Mouse (Mus musculus): ENCODE results near the gene Ube2n. TPM values are rescaled to one million over a fixed set of nuclear protein-coding genes. Genes with fewer than 3 reads are reported as not detected.

Gene Ube2n
- polyA plus RNA-seq, 1 experiment from 2014 or later: 255 TPM

GRCm38 (mm10) chr10:95489653-95490052, 25.3 kb upstream of the Ube2n start:
- peaks cover 98% of the 10 kb centered on the region for H3K36me3 ChIP-seq (ENCODE audit: control insufficient read depth, insufficient read depth, low read length)
- WGBS: 62% methylated on average over 2 of the region's 2 CpGs
- no peaks in the 10 kb centered on the region for H3K27me3 ChIP-seq (ENCODE audit: control insufficient read depth, insufficient read depth, low read length)
- 0 out of 2 replicates have a peak, but pooled peaks cover 4% of the 10 kb centered on the region for H3K9me3 ChIP-seq (ENCODE audit: control insufficient read depth, low read length)
- H3K27ac ChIP-seq (replicated peaks in 1 of 2; ENCODE audit: control insufficient read depth in 1 of 2, insufficient read depth in 1 of 2, low read depth in 2 of 2, low read length in 2 of 2): no peak overlapping the region
- no peak for ATAC-seq (ENCODE audit: insufficient number of reproducible peaks, insufficient read depth, low FRiP score, low read depth)
- H3K4me2 ChIP-seq (ENCODE audit: low read length): no peak overlapping the region
- H3K9ac ChIP-seq (ENCODE audit: low read length): no peak overlapping the region
- H3K4me1 ChIP-seq (ENCODE audit: control insufficient read depth in 2 of 2, insufficient read depth in 2 of 2, low read length in 2 of 2): no peaks in the 10 kb centered on the region
- no peak overlapping the region for H3K4me3 ChIP-seq (ENCODE audit: control insufficient read depth in 1 of 2, insufficient read depth in 1 of 2, low read depth in 1 of 2, low read length in 2 of 2)

- peaks cover 94% of the 10 kb centered on the region for H3K36me3 ChIP-seq (ENCODE audit: control insufficient read depth, insufficient read depth, low read length)
- H3K4me1 ChIP-seq (ENCODE audit: control insufficient read depth in 2 of 2, insufficient read depth in 2 of 2, low read length in 2 of 2): no peaks in the 10 kb centered on the region
- WGBS: 81% methylated on average over 5 of the region's 5 CpGs
- H3K4me2 ChIP-seq (ENCODE audit: low read length): no peak overlapping the region
- ATAC-seq (ENCODE audit: insufficient number of reproducible peaks, insufficient read depth, low FRiP score, low read depth): no peak
- H3K27ac ChIP-seq (replicated peaks in 1 of 2; ENCODE audit: control insufficient read depth in 1 of 2, insufficient read depth in 1 of 2, low read depth in 2 of 2, low read length in 2 of 2): no peak overlapping the region
- H3K9me3 ChIP-seq (ENCODE audit: control insufficient read depth, low read length): 0 out of 2 replicates have a peak, but pooled peaks cover 4% of the 10 kb centered on the region
- no peaks in the 10 kb centered on the region for H3K27me3 ChIP-seq (ENCODE audit: control insufficient read depth, insufficient read depth, low read length)
- H3K9ac ChIP-seq (ENCODE audit: low read length): no peak overlapping the region
- H3K4me3 ChIP-seq (ENCODE audit: control insufficient read depth in 1 of 2, insufficient read depth in 1 of 2, low read depth in 1 of 2, low read length in 2 of 2): no peak overlapping the region
Observed at GRCm38 (mm10) chr10:95494268-95494667, 20.7 kb upstream of the Ube2n start.

GRCm38 (mm10) chr10:95501033-95501432, 13.9 kb upstream of the Ube2n start:
- H3K4me3 ChIP-seq (ENCODE audit: control insufficient read depth in 1 of 2, insufficient read depth in 1 of 2, low read depth in 1 of 2, low read length in 2 of 2): peak overlapping the region; percentile 87 to 90
- H3K27ac ChIP-seq (replicated peaks in 1 of 2; ENCODE audit: control insufficient read depth in 1 of 2, insufficient read depth in 1 of 2, low read depth in 2 of 2, low read length in 2 of 2): peak overlapping the region; percentile 94 to 96
- 1% methylated on average over 7 of the region's 7 CpGs for WGBS
- H3K4me1 ChIP-seq (ENCODE audit: control insufficient read depth in 2 of 2, insufficient read depth in 2 of 2, low read length in 2 of 2): peaks cover 2 to 12% of the 10 kb centered on the region in 2 experiments; a peak in 3 of 4 replicates
- peaks cover 35% of the 10 kb centered on the region for H3K36me3 ChIP-seq (ENCODE audit: control insufficient read depth, insufficient read depth, low read length)
- H3K9ac ChIP-seq (ENCODE audit: low read length): peak overlapping the region; percentile 95
- no peaks in the 10 kb centered on the region for H3K27me3 ChIP-seq (ENCODE audit: control insufficient read depth, insufficient read depth, low read length)
- H3K4me2 ChIP-seq (ENCODE audit: low read length): peak overlapping the region; percentile 77
- no peaks in the 10 kb centered on the region for H3K9me3 ChIP-seq (ENCODE audit: control insufficient read depth, low read length)
- 0 out of 2 replicates have a peak, but pooled peaks have one; percentile 56 for ATAC-seq (ENCODE audit: insufficient number of reproducible peaks, insufficient read depth, low FRiP score, low read depth)

- peaks cover 2 to 12% of the 10 kb centered on the region in 2 experiments; a peak in 3 of 4 replicates for H3K4me1 ChIP-seq (ENCODE audit: control insufficient read depth in 2 of 2, insufficient read depth in 2 of 2, low read length in 2 of 2)
- WGBS: under 1% methylated on average over 35 of the region's 35 CpGs
- peak within 1 kb of the TSS; percentile 94 to 96 for H3K27ac ChIP-seq (replicated peaks in 1 of 2; ENCODE audit: control insufficient read depth in 1 of 2, insufficient read depth in 1 of 2, low read depth in 2 of 2, low read length in 2 of 2)
- H3K9me3 ChIP-seq (ENCODE audit: control insufficient read depth, low read length): no peaks in the 10 kb centered on the region
- peak within 1 kb of the TSS; percentile 77 for H3K4me2 ChIP-seq (ENCODE audit: low read length)
- peak; percentile 92 for ATAC-seq (ENCODE audit: insufficient number of reproducible peaks, insufficient read depth, low FRiP score, low read depth)
- no peaks in the 10 kb centered on the region for H3K27me3 ChIP-seq (ENCODE audit: control insufficient read depth, insufficient read depth, low read length)
- H3K36me3 ChIP-seq (ENCODE audit: control insufficient read depth, insufficient read depth, low read length): peaks cover 30% of the 10 kb centered on the region
- H3K4me3 ChIP-seq (ENCODE audit: control insufficient read depth in 1 of 2, insufficient read depth in 1 of 2, low read depth in 1 of 2, low read length in 2 of 2): peak within 1 kb of the TSS; percentile 87 to 90
- peak within 1 kb of the TSS; percentile 95 for H3K9ac ChIP-seq (ENCODE audit: low read length)
Observed at GRCm38 (mm10) chr10:95501463-95502081, 13.4 kb upstream of the Ube2n start, which contains the start of gene Mrpl42. TSS of gene Mrpl42 (minus strand) at chr10:95501940.

GRCm38 (mm10) chr10:95503443-95504235, 11.3 kb upstream of the Ube2n start:
- Histone ChIP-seq H3K27ac (replicated peaks in 1 of 2; ENCODE audit: control insufficient read depth in 1 of 2, insufficient read depth in 1 of 2, low read depth in 2 of 2, low read length in 2 of 2) (no peak overlapping the region), H3K9me3 (ENCODE audit: control insufficient read depth, low read length) (no peaks in the 10 kb centered on the region), H3K4me3 (ENCODE audit: control insufficient read depth in 1 of 2, insufficient read depth in 1 of 2, low read depth in 1 of 2, low read length in 2 of 2) (no peak overlapping the region), H3K27me3 (ENCODE audit: control insufficient read depth, insufficient read depth, low read length) (no peaks in the 10 kb centered on the region), H3K36me3 (ENCODE audit: control insufficient read depth, insufficient read depth, low read length) (peaks cover 13% of the 10 kb centered on the region), H3K9ac (ENCODE audit: low read length) (no peak overlapping the region), H3K4me1 (ENCODE audit: control insufficient read depth in 2 of 2, insufficient read depth in 2 of 2, low read length in 2 of 2) (peaks cover 2 to 12% of the 10 kb centered on the region in 2 experiments; a peak in 3 of 4 replicates), H3K4me2 (ENCODE audit: low read length) (no peak overlapping the region)
- WGBS: 80% methylated on average over 14 of the region's 14 CpGs
- ATAC-seq (ENCODE audit: insufficient number of reproducible peaks, insufficient read depth, low FRiP score, low read depth): no peak

GRCm38 (mm10) chr10:95504341-95504740, 10.6 kb upstream of the Ube2n start:
- peaks cover 2 to 12% of the 10 kb centered on the region in 2 experiments; a peak in 3 of 4 replicates for H3K4me1 ChIP-seq (ENCODE audit: control insufficient read depth in 2 of 2, insufficient read depth in 2 of 2, low read length in 2 of 2)
- no peak overlapping the region for H3K4me2 ChIP-seq (ENCODE audit: low read length)
- ATAC-seq (ENCODE audit: insufficient number of reproducible peaks, insufficient read depth, low FRiP score, low read depth): no peak
- H3K36me3 ChIP-seq (ENCODE audit: control insufficient read depth, insufficient read depth, low read length): peaks cover 7% of the 10 kb centered on the region; the same call in 1 of the 2 replicates
- no peak overlapping the region for H3K4me3 ChIP-seq (ENCODE audit: control insufficient read depth in 1 of 2, insufficient read depth in 1 of 2, low read depth in 1 of 2, low read length in 2 of 2)
- H3K9ac ChIP-seq (ENCODE audit: low read length): no peak overlapping the region
- H3K27ac ChIP-seq (replicated peaks in 1 of 2; ENCODE audit: control insufficient read depth in 1 of 2, insufficient read depth in 1 of 2, low read depth in 2 of 2, low read length in 2 of 2): no peak overlapping the region
- WGBS: 10% methylated on average over 1 of the region's 1 CpGs
- no peaks in the 10 kb centered on the region for H3K9me3 ChIP-seq (ENCODE audit: control insufficient read depth, low read length)
- no peaks in the 10 kb centered on the region for H3K27me3 ChIP-seq (ENCODE audit: control insufficient read depth, insufficient read depth, low read length)

- peaks cover 2 to 5% of the 10 kb centered on the region in 2 experiments; a peak in 2 of 4 replicates for H3K4me1 ChIP-seq (ENCODE audit: control insufficient read depth in 2 of 2, insufficient read depth in 2 of 2, low read length in 2 of 2)
- H3K27ac ChIP-seq (replicated peaks in 1 of 2; ENCODE audit: control insufficient read depth in 1 of 2, insufficient read depth in 1 of 2, low read depth in 2 of 2, low read length in 2 of 2): no peak overlapping the region
- H3K27me3 ChIP-seq (ENCODE audit: control insufficient read depth, insufficient read depth, low read length): no peaks in the 10 kb centered on the region
- no peak overlapping the region for H3K4me3 ChIP-seq (ENCODE audit: control insufficient read depth in 1 of 2, insufficient read depth in 1 of 2, low read depth in 1 of 2, low read length in 2 of 2)
- WGBS: 75% methylated on average over 8 of the region's 8 CpGs
- no peaks in the 10 kb centered on the region for H3K36me3 ChIP-seq (ENCODE audit: control insufficient read depth, insufficient read depth, low read length)
- H3K4me2 ChIP-seq (ENCODE audit: low read length): no peak overlapping the region
- no peak overlapping the region for H3K9ac ChIP-seq (ENCODE audit: low read length)
- no peak for ATAC-seq (ENCODE audit: insufficient number of reproducible peaks, insufficient read depth, low FRiP score, low read depth)
- H3K9me3 ChIP-seq (ENCODE audit: control insufficient read depth, low read length): no peaks in the 10 kb centered on the region
Observed at GRCm38 (mm10) chr10:95508126-95508525, 6.8 kb upstream of the Ube2n start.
